ENCODE assay signal across 20 mouse cellular contexts in genomic region chr13:95102985-95103590, GRCm38 (mm10).
DNase-seq lines count a peak whose midpoint lies in the region; ATAC-seq lines count a peak whose summit lies in the region.
"Had no signal": no experiment of that assay in that cellular context is flagged by ENCODE, and none has a peak within 500 bp of the region (broad histone marks: within the 10 kb centered on the region; RNA-seq: fewer than 3 reads in every experiment).

No protein-coding gene starts in this region.

- 0 out of 2 replicates have a peak, but pooled peaks cover 4% of the 10 kb centered on the region for H3K27me3 ChIP-seq in heart, embryonic 10.5 days (ENCODE audit: insufficient read depth, poor library complexity, severe bottlenecking)
- H3K27me3 ChIP-seq in embryonic facial prominence, embryonic 12.5 days: no peaks in the 10 kb centered on the region
- H3K27me3 ChIP-seq: heart, embryonic 15.5 days; hindbrain, embryonic 15.5 days had no signal

- no peak overlapping the region for H3K9ac ChIP-seq in embryonic facial prominence, embryonic 12.5 days
- H3K9ac ChIP-seq: heart, embryonic 15.5 days; hindbrain, embryonic 15.5 days had no signal

- DNase-seq in heart, adult 11 months: peak; percentile 92
- no peak for DNase-seq in heart, embryonic 10.5 days (ENCODE audit: low spot score)
- DNase-seq in 3134 (ENCODE audit: extremely low read depth, insufficient read length, low spot score): peak; percentile 26
- peak; percentile 74 for DNase-seq in Muller cell, postnatal 12 days (ENCODE audit: inconsistent ontology term)
- no peak for DNase-seq in spleen, postnatal 10 days (ENCODE audit: low spot score in 2 of 2)
- no peak for DNase-seq in c-Kit-positive CD71-positive TER-119-positive erythroid progenitor cells, embryonic 14.5 days (ENCODE audit: low spot score)
- no peak for DNase-seq in urinary bladder, postnatal 14 days (ENCODE audit: low spot score)
- DNase-seq: cerebellum, adult 9-11 months; gastrocnemius, postnatal 14 days; heart, adult 2 months; heart, postnatal 4 days; kidney, postnatal 10 days; left cerebral cortex, postnatal 4 days; liver; thymus, postnatal 25 days had no signal

- no peak for ATAC-seq in embryonic facial prominence, embryonic 12.5 days (ENCODE audit: insufficient number of reproducible peaks, insufficient read depth, low FRiP score, low TSS enrichment)
- ATAC-seq: intestine, postnatal 0 days had no signal

- H3K36me3 ChIP-seq in heart, embryonic 10.5 days: no peaks in the 10 kb centered on the region
- H3K36me3 ChIP-seq in embryonic facial prominence, embryonic 12.5 days: no peaks in the 10 kb centered on the region
- H3K36me3 ChIP-seq: heart, embryonic 15.5 days; hindbrain, embryonic 15.5 days had no signal

- H3K4me2 ChIP-seq in embryonic facial prominence, embryonic 12.5 days (replicated peaks): no peak overlapping the region
- H3K4me2 ChIP-seq: heart, embryonic 15.5 days; hindbrain, embryonic 15.5 days had no signal

- H3K27ac ChIP-seq in heart, embryonic 10.5 days: no peak overlapping the region
- H3K27ac ChIP-seq in embryonic facial prominence, embryonic 12.5 days: 0 out of 2 replicates have a peak overlapping the region, but pooled peaks have one; percentile 17
- H3K27ac ChIP-seq: heart, adult 2 months; heart, embryonic 15.5 days; hindbrain, embryonic 15.5 days had no signal

- no peaks in the 10 kb centered on the region for H3K9me3 ChIP-seq in heart, embryonic 10.5 days
- no peaks in the 10 kb centered on the region for H3K9me3 ChIP-seq in embryonic facial prominence, embryonic 12.5 days
- H3K9me3 ChIP-seq: heart, embryonic 15.5 days; hindbrain, embryonic 15.5 days had no signal

- WGBS in heart, embryonic 10.5 days: 61% methylated on average over 4 of the region's 4 CpGs
- 48% methylated on average over 4 of the region's 4 CpGs for WGBS in embryonic facial prominence, embryonic 12.5 days

- H3K4me1 ChIP-seq in heart, embryonic 10.5 days: peaks cover 9% of the 10 kb centered on the region; the same call in 1 of the 2 replicates
- H3K4me1 ChIP-seq in embryonic facial prominence, embryonic 12.5 days: 0 out of 2 replicates have a peak, but pooled peaks cover 10% of the 10 kb centered on the region
- H3K4me1 ChIP-seq: heart, embryonic 15.5 days; hindbrain, embryonic 15.5 days had no signal

- H3K4me3 ChIP-seq in heart, embryonic 10.5 days: no peak overlapping the region
- H3K4me3 ChIP-seq in embryonic facial prominence, embryonic 12.5 days: no peak overlapping the region
- H3K4me3 ChIP-seq: heart, adult 2 months; heart, embryonic 15.5 days; hindbrain, embryonic 15.5 days; megakaryocyte, embryonic 14.5 days had no signal

Comparison
In these comparisons a context has a peak if more than half of its experiments do, and no peak if none do; other contexts are left out.
1. DNase-seq: peak in heart, adult 11 months (single experiment), 3134 (single experiment) and Muller cell, postnatal 12 days (single experiment); none in heart, embryonic 10.5 days (single experiment), spleen, postnatal 10 days (0 of 2), c-Kit-positive CD71-positive TER-119-positive erythroid progenitor cells, embryonic 14.5 days (single experiment) and urinary bladder, postnatal 14 days (single experiment).